Mouse (Mus musculus) bone marrow macrophage, adult 2 months (primary cell): ENCODE data around the gene Luzp1. TPM values are rescaled to one million over a fixed set of nuclear protein-coding genes. Genes with fewer than 3 reads are reported as not detected.

ENCODE experiments used
- H3K27ac ChIP-seq: 2 replicates; pipeline ENCODE4 v1.5.1; 2012; ENCODE audit warnings: low read depth, low read length; ENCODE audit not compliant: insufficient read depth
- H3K4me1 ChIP-seq: 2 replicates; pipeline ENCODE4 v1.6.1; 2012; ENCODE audit warnings: low read length; ENCODE audit not compliant: control insufficient read depth, insufficient read depth
- H3K4me3 ChIP-seq: 2 replicates; pipeline ENCODE4 v1.5.1; 2012; ENCODE audit warnings: mild to moderate bottlenecking, low read length, moderate library complexity; ENCODE audit not compliant: insufficient read depth
- CTCF ChIP-seq: IDR thresholded peaks from 2 replicates; pipeline ENCODE4 v1.5.1; 2012; ENCODE audit warnings: low read depth, mild to moderate bottlenecking, low read length, moderate library complexity
- POLR2A ChIP-seq: IDR thresholded peaks from 2 replicates; pipeline ENCODE4 v1.6.1; 2012; ENCODE audit warnings: mild to moderate bottlenecking, low read depth, low read length, borderline replicate concordance
- polyA plus RNA-seq: library from polyadenylated mRNA; stranded (reverse); fragments of >200 nt; gene quantifications from 2 replicates; pipeline ENCODE4 v1.2.4, GENCODE M21; 2012; ENCODE audit not compliant: missing spikeins, insufficient read depth, insufficient read length

Luzp1 gene
- polyA plus RNA-seq, 1 experiment, result 17.2 TPM

- Histone ChIP-seq H3K4me1 (peaks cover 14% of the 10 kb centered on the region), H3K4me3 (no peak overlapping the region), H3K27ac (no peak overlapping the region)
- no peak for TF ChIP-seq POLR2A
- no peak for TF ChIP-seq CTCF
These were observed 26.4 kb downstream of the Luzp1 start for GRCm38 (mm10) chr4:136495993-136496392.

GRCm38 (mm10) chr4:136505426-136506215, 36.1 kb downstream of the Luzp1 start:
- TF ChIP-seq CTCF (no peak), POLR2A (no peak)
- peaks cover 15% of the 10 kb centered on the region for H3K4me1 ChIP-seq

GRCm38 (mm10) chr4:136509857-136510256, 40.3 kb downstream of the Luzp1 start:
- H3K4me1 ChIP-seq, result peaks cover 26% of the 10 kb centered on the region
- H3K4me3 ChIP-seq, result no peak overlapping the region
- H3K27ac ChIP-seq, result no peak overlapping the region
- no peak for TF ChIP-seq POLR2A
- no peak for TF ChIP-seq CTCF

More at GRCm38 (mm10) chr4:136505426-136506215, 36.1 kb downstream of the Luzp1 start:
- no peak overlapping the region for H3K4me3 ChIP-seq
- H3K27ac ChIP-seq, result peak overlapping the region; percentile 43

GRCm38 (mm10) chr4:136511708-136512107, 42.1 kb downstream of the Luzp1 start:
- no peak for TF ChIP-seq POLR2A
- no peak for TF ChIP-seq CTCF
- H3K4me3 ChIP-seq, result no peak overlapping the region
- H3K27ac ChIP-seq, result no peak overlapping the region
- H3K4me1 ChIP-seq, result peaks cover 24% of the 10 kb centered on the region

- no peak for TF ChIP-seq CTCF
- TF ChIP-seq POLR2A, result no peak
- H3K27ac ChIP-seq, result no peak overlapping the region
- H3K4me1 ChIP-seq, result peaks cover 25% of the 10 kb centered on the region
- no peak overlapping the region for H3K4me3 ChIP-seq
These were observed 43.3 kb downstream of the Luzp1 start for GRCm38 (mm10) chr4:136512905-136513304.

GRCm38 (mm10) chr4:136518141-136518540, 48.6 kb downstream of the Luzp1 start:
- Histone ChIP-seq H3K4me1 (peaks cover 28% of the 10 kb centered on the region), H3K4me3 (no peak overlapping the region), H3K27ac (no peak overlapping the region)
- TF ChIP-seq POLR2A (no peak), CTCF (no peak)

GRCm38 (mm10) chr4:136518576-136518975, 49.0 kb downstream of the Luzp1 start:
- TF ChIP-seq CTCF, result no peak
- H3K4me3 ChIP-seq, result no peak overlapping the region

GRCm38 (mm10) chr4:136519866-136520265, 50.3 kb downstream of the Luzp1 start:
- TF ChIP-seq CTCF, result no peak
- no peak for TF ChIP-seq POLR2A
- Histone ChIP-seq H3K27ac (no peak overlapping the region), H3K4me3 (no peak overlapping the region), H3K4me1 (peaks cover 36% of the 10 kb centered on the region)

More at GRCm38 (mm10) chr4:136518576-136518975, 49.0 kb downstream of the Luzp1 start:
- Histone ChIP-seq H3K27ac (no peak overlapping the region), H3K4me1 (peaks cover 31% of the 10 kb centered on the region)

GRCm38 (mm10) chr4:136521898-136522297, 52.3 kb downstream of the Luzp1 start:
- TF ChIP-seq POLR2A (no peak), CTCF (no peak)
- Histone ChIP-seq H3K4me3 (no peak overlapping the region), H3K4me1 (peaks cover 29% of the 10 kb centered on the region), H3K27ac (no peak overlapping the region)

- Histone ChIP-seq H3K4me3 (no peak overlapping the region), H3K4me1 (peaks cover 22% of the 10 kb centered on the region), H3K27ac (no peak overlapping the region)
- TF ChIP-seq CTCF (no peak), POLR2A (no peak)
These were observed 54.7 kb downstream of the Luzp1 start for GRCm38 (mm10) chr4:136524309-136524708.

- Histone ChIP-seq H3K4me1 (peaks cover 15% of the 10 kb centered on the region), H3K27ac (no peak overlapping the region), H3K4me3 (no peak overlapping the region)
- TF ChIP-seq CTCF, result no peak
- TF ChIP-seq POLR2A, result no peak
These were observed 56.9 kb downstream of the Luzp1 start for GRCm38 (mm10) chr4:136526412-136526811.
